Mouse (Mus musculus) thymus, adult 2 months (tissue): ENCODE data around the gene Pin1rt1.

Source experiments
- CTCF ChIP-seq: fragments of 200-500 bp; IDR thresholded peaks from 2 replicates; pipeline ENCODE4 v1.5.1; 2012; ENCODE audit warnings: mild to moderate bottlenecking, control low read depth, low read length, moderate library complexity, borderline replicate concordance; ENCODE audit not compliant: control insufficient read depth, poor library complexity, insufficient read depth; ENCODE audit errors: extremely low read depth
- POLR2A ChIP-seq: fragments of 200-500 bp; IDR thresholded peaks from 2 replicates; pipeline ENCODE4 v1.6.1; 2012; ENCODE audit warnings: mild to moderate bottlenecking, low read length, control low read depth, moderate library complexity; ENCODE audit not compliant: control insufficient read depth, poor library complexity, insufficient read depth; ENCODE audit errors: extremely low read depth

GRCm38 (mm10) chr2:104684771-104685170 lies 31.4 kb downstream of the Pin1rt1 start:
- TF ChIP-seq CTCF = no peak
- no peak for TF ChIP-seq POLR2A
